Mouse (Mus musculus) intestine, embryonic 15.5 days (tissue): ENCODE results near the gene Alkbh6. TPM values are rescaled to one million over a fixed set of nuclear protein-coding genes. Genes with fewer than 3 reads are reported as not detected.
A peak's percentile ranks its signal among the peaks of the same experiment; 100 is the strongest.

Experiments
- ATAC-seq: fragments of 200-750 bp; cut with Nextera tagmentation; 2 replicates; pipeline ENCODE4 v1.8.0; 2017; ENCODE audit warnings: moderate TSS enrichment, moderate library complexity
- H3K27ac ChIP-seq: fragments of 300-500 bp; sonication (generic); 2 replicates; pipeline ENCODE4 v1.5.1; 2015; ENCODE audit warnings: mild to moderate bottlenecking, inconsistent platforms
- H3K27me3 ChIP-seq: fragments of 300-500 bp; sonication (generic); replicated peaks from 2 replicates; pipeline ENCODE4 v1.6.1; 2015; ENCODE audit warnings: inconsistent platforms
- H3K36me3 ChIP-seq: fragments of 300-500 bp; sonication (generic); 2 replicates; pipeline ENCODE4 v1.6.1; 2015; ENCODE audit warnings: inconsistent platforms
- H3K4me1 ChIP-seq: fragments of 300-500 bp; sonication (generic); replicated peaks from 2 replicates; pipeline ENCODE4 v1.6.1; 2015; ENCODE audit warnings: inconsistent platforms
- H3K4me2 ChIP-seq: fragments of 300-500 bp; sonication (generic); replicated peaks from 2 replicates; pipeline ENCODE4 v1.6.1; 2015; ENCODE audit warnings: mild to moderate bottlenecking, inconsistent platforms
- H3K4me3 ChIP-seq: fragments of 300-500 bp; sonication (generic); replicated peaks from 2 replicates; pipeline ENCODE4 v1.5.1; 2015; ENCODE audit warnings: inconsistent platforms
- H3K9ac ChIP-seq: fragments of 300-500 bp; sonication (generic); 2 replicates; pipeline ENCODE4 v1.6.1; 2015; ENCODE audit warnings: inconsistent platforms
- H3K9me3 ChIP-seq: fragments of 300-500 bp; sonication (generic); 2 replicates; pipeline ENCODE4 v1.6.1; 2016; ENCODE audit warnings: inconsistent platforms
- WGBS: fragments of 180-500 bp; shearing (Covaris S2); methylation state at CpG from one replicate; pipeline ENCODE4 v1.1.7; 2015; 5-methylcytosine and 5-hydroxymethylcytosine counted together
- polyA plus RNA-seq: library from polyadenylated mRNA; unstranded; fragments of >200 nt; fragmentation: Nextera tagmentation; extraction: Ambion mirVana; gene quantifications from 2 replicates; pipeline ENCODE4 v1.2.1, GENCODE M21; 2015

The Alkbh6 gene
- polyA plus RNA-seq, 1 experiment from 2014 or later = 63.9 TPM

GRCm38 (mm10) chr7:30322865-30323264 is 14.3 kb downstream of the Alkbh6 start:
- WGBS = 27% methylated on average over 6 of the region's 6 CpGs
- no peaks in the 10 kb centered on the region for H3K9me3 ChIP-seq
- ATAC-seq = peak; percentile 31
- no peaks in the 10 kb centered on the region for H3K27me3 ChIP-seq
- no peaks in the 10 kb centered on the region for H3K36me3 ChIP-seq
- peaks cover 10% of the 10 kb centered on the region for H3K4me1 ChIP-seq
- H3K9ac ChIP-seq = peak overlapping the region; percentile 45
- H3K27ac ChIP-seq = peak overlapping the region; percentile 92
- H3K4me2 ChIP-seq = peak overlapping the region; percentile 87
- H3K4me3 ChIP-seq = peak overlapping the region; percentile 85

GRCm38 (mm10) chr7:30323795-30324194 is 15.3 kb downstream of the Alkbh6 start, which contains the start of gene Sdhaf1:
Sdhaf1 (minus strand) TSS chr7:30323895.
- Histone ChIP-seq H3K36me3 (no peaks in the 10 kb centered on the region), H3K9me3 (no peaks in the 10 kb centered on the region), H3K4me1 (peaks cover 10% of the 10 kb centered on the region), H3K4me2 (peak within 1 kb of the TSS; percentile 87), H3K27me3 (no peaks in the 10 kb centered on the region), H3K27ac (peak within 1 kb of the TSS; percentile 92), H3K4me3 (peak within 1 kb of the TSS; percentile 85; the same call in 1 of the 2 replicates), H3K9ac (peak within 1 kb of the TSS; percentile 45)
- WGBS = 77% methylated on average over 3 of the region's 3 CpGs
- ATAC-seq = no peak

DNA sequence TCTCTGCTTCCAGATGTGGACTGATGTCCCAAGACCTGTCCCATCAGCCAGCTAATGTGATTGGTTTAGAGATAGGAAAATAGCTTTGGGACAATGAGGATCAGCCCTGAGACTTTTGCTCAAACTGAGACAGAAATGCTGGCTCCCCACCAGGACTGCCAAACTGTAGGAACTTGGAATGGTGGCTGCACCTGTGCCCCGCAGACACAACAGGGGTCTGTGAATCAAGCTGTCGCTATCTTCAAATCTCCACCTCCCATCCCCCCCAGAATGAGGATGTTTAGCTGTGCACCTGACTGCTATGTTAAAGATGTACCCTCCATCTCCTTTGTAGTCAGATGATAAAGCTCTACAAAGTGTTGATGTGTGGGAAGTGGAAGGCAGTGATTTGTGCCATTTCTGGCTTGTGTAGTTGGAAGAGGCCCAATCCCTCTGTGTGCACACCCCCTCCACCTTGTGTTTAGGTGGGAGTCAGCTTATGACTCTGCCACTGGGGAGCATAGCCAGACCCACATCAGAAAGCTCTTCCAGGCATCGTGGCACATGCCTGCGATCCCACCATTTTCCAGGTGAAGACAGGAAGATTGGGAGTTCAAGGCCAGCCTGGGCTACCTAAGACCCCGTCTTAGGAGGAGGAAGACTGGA is 15.9 kb downstream of the Alkbh6 start:
- H3K9ac ChIP-seq = no peak overlapping the region
- WGBS = 76% methylated on average over 5 of the region's 5 CpGs
- H3K36me3 ChIP-seq = no peaks in the 10 kb centered on the region
- H3K4me1 ChIP-seq = peaks cover 10% of the 10 kb centered on the region
- H3K9me3 ChIP-seq = no peaks in the 10 kb centered on the region
- H3K27me3 ChIP-seq = no peaks in the 10 kb centered on the region
- ATAC-seq = no peak
- no peak overlapping the region for H3K4me3 ChIP-seq
- H3K27ac ChIP-seq = no peak overlapping the region
- no peak overlapping the region for H3K4me2 ChIP-seq

GRCm38 (mm10) chr7:30325364-30325763 is 16.8 kb downstream of the Alkbh6 start:
- Histone ChIP-seq H3K4me3 (no peak overlapping the region), H3K4me1 (peaks cover 10% of the 10 kb centered on the region), H3K9me3 (no peaks in the 10 kb centered on the region), H3K9ac (no peak overlapping the region), H3K36me3 (no peaks in the 10 kb centered on the region), H3K4me2 (no peak overlapping the region), H3K27me3 (no peaks in the 10 kb centered on the region), H3K27ac (no peak overlapping the region)
- WGBS = 41% methylated on average over 2 of the region's 2 CpGs
- ATAC-seq = no peak

GRCm38 (mm10) chr7:30326427-30326826 is 17.9 kb downstream of the Alkbh6 start:
- H3K9ac ChIP-seq = no peak overlapping the region
- peaks cover under 1% of the 10 kb centered on the region; the same call in 1 of the 2 replicates for H3K4me1 ChIP-seq
- H3K36me3 ChIP-seq = no peaks in the 10 kb centered on the region
- H3K4me2 ChIP-seq = no peak overlapping the region
- no peaks in the 10 kb centered on the region for H3K9me3 ChIP-seq
- no peak for ATAC-seq
- H3K27ac ChIP-seq = no peak overlapping the region
- H3K27me3 ChIP-seq = no peaks in the 10 kb centered on the region
- H3K4me3 ChIP-seq = no peak overlapping the region

GRCm38 (mm10) chr7:30327140-30327539 is 18.6 kb downstream of the Alkbh6 start:
- H3K27ac ChIP-seq = no peak overlapping the region
- H3K36me3 ChIP-seq = no peaks in the 10 kb centered on the region
- no peak overlapping the region for H3K9ac ChIP-seq
- H3K4me3 ChIP-seq = no peak overlapping the region
- H3K4me2 ChIP-seq = no peak overlapping the region
- no peaks in the 10 kb centered on the region for H3K9me3 ChIP-seq
- no peaks in the 10 kb centered on the region for H3K27me3 ChIP-seq
- no peaks in the 10 kb centered on the region for H3K4me1 ChIP-seq
- ATAC-seq = no peak
- WGBS = 65% methylated on average over 15 of the region's 15 CpGs

GRCm38 (mm10) chr7:30328379-30328778 is 19.9 kb downstream of the Alkbh6 start:
- Histone ChIP-seq H3K4me2 (no peak overlapping the region), H3K27me3 (no peaks in the 10 kb centered on the region), H3K4me3 (no peak overlapping the region), H3K36me3 (no peaks in the 10 kb centered on the region), H3K9me3 (no peaks in the 10 kb centered on the region), H3K9ac (no peak overlapping the region), H3K4me1 (peaks cover 1% of the 10 kb centered on the region; the same call in 1 of the 2 replicates), H3K27ac (no peak overlapping the region)
- no peak for ATAC-seq
- 59% methylated on average over 10 of the region's 10 CpGs for WGBS

- Histone ChIP-seq H3K9me3 (no peaks in the 10 kb centered on the region), H3K27me3 (peaks cover 15% of the 10 kb centered on the region; the same call in 1 of the 2 replicates), H3K4me2 (0 out of 2 replicates have a peak overlapping the region, but pooled peaks have one; percentile 5), H3K9ac (no peak overlapping the region), H3K27ac (no peak overlapping the region), H3K36me3 (no peaks in the 10 kb centered on the region), H3K4me1 (peaks cover 10% of the 10 kb centered on the region), H3K4me3 (no peak overlapping the region)
- peak; percentile 75 for ATAC-seq
- WGBS = 10% methylated on average over 13 of the region's 13 CpGs
Observed at GRCm38 (mm10) chr7:30331887-30332286, 23.4 kb downstream of the Alkbh6 start.

DNA sequence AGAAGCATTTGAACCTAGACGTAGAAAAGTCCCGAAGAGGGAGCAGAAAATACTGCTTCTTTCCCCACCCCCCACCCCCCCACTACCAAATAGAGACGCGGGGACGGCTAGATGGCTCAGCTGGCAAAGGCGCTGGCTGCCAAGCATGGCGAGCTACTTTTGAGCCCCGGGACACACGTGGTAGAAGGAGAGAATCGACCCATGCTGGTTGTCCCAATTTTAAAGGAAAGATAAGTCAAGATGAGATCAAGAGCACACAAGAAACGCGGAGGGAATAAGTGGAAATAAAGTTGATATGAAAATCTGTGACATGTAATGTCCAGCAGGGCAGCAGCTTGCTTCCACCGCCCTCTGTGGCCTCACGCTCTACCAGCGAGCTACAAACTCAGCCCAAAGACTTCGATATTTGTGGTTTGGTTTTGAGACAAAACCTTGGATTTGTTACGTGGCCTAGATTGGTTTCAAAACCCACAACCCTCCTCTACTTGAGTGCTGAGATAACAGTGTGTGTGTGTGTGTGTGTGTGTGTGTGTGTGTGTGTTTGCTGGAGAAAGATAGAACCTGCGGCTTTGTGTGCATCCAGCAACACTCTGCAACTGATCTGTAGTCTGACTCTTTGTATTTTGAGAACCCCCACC is 24.2 kb downstream of the Alkbh6 start:
- Histone ChIP-seq H3K9me3 (no peaks in the 10 kb centered on the region), H3K27me3 (peaks cover 15% of the 10 kb centered on the region; the same call in 1 of the 2 replicates), H3K4me2 (no peak overlapping the region), H3K9ac (no peak overlapping the region), H3K27ac (no peak overlapping the region), H3K4me1 (peaks cover 10% of the 10 kb centered on the region), H3K4me3 (no peak overlapping the region), H3K36me3 (no peaks in the 10 kb centered on the region)
- ATAC-seq = no peak
- 63% methylated on average over 18 of the region's 18 CpGs for WGBS

- peaks cover 10% of the 10 kb centered on the region for H3K4me1 ChIP-seq
- no peak overlapping the region for H3K27ac ChIP-seq
- no peaks in the 10 kb centered on the region for H3K36me3 ChIP-seq
- no peak overlapping the region for H3K9ac ChIP-seq
- WGBS = 25% methylated on average over 4 of the region's 4 CpGs
- no peak overlapping the region for H3K4me3 ChIP-seq
- no peaks in the 10 kb centered on the region for H3K9me3 ChIP-seq
- peak; percentile 58 for ATAC-seq
- no peak overlapping the region for H3K4me2 ChIP-seq
- H3K27me3 ChIP-seq = peaks cover 16% of the 10 kb centered on the region; the same call in 1 of the 2 replicates
Observed at GRCm38 (mm10) chr7:30333436-30333835, 24.9 kb downstream of the Alkbh6 start.

- Histone ChIP-seq H3K4me3 (no peak overlapping the region), H3K9me3 (no peaks in the 10 kb centered on the region), H3K36me3 (no peaks in the 10 kb centered on the region), H3K4me2 (no peak overlapping the region), H3K4me1 (peaks cover 10% of the 10 kb centered on the region), H3K9ac (no peak overlapping the region), H3K27me3 (peaks cover 20% of the 10 kb centered on the region; the same call in 1 of the 2 replicates), H3K27ac (no peak overlapping the region)
- ATAC-seq = no peak
- 62% methylated on average over 5 of the region's 5 CpGs for WGBS
Observed at GRCm38 (mm10) chr7:30334563-30334962, 26.0 kb downstream of the Alkbh6 start.

DNA sequence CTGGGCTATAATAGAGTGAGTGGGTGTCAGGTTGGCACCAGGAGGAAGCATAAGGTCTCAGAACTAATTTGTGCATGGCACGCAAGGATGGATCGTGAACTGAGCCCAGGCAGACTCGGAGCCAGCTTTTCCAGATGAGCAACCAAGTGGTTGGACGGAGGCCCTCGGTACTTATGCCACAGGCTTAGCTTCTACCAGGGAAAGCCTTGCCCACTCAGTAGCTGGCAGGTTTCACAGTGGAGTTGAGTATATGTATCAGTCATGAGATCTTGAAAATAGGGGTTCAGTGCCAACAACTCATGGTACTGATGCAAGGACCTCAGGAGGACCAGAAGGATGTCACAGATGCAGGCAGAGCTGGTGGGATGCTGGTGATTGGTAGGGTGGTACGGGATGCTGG is 27.2 kb downstream of the Alkbh6 start:
- Histone ChIP-seq H3K9me3 (no peaks in the 10 kb centered on the region), H3K9ac (no peak overlapping the region), H3K36me3 (no peaks in the 10 kb centered on the region), H3K4me1 (peaks cover 10% of the 10 kb centered on the region), H3K27me3 (peaks cover 20% of the 10 kb centered on the region; the same call in 1 of the 2 replicates), H3K4me3 (no peak overlapping the region), H3K4me2 (no peak overlapping the region), H3K27ac (no peak overlapping the region)
- ATAC-seq = no peak
- WGBS = 78% methylated on average over 6 of the region's 6 CpGs
